Mouse (Mus musculus): ENCODE results near the gene Nsmce4a.
A peak's percentile ranks its signal among the peaks of the same experiment; 100 is the strongest.
"Not testable (repeated sequence)": the region's sequence is repeated elsewhere in the genome, so short reads cannot be mapped to it uniquely, and the experiment has no call there.

The Nsmce4a gene

GRCm38 (mm10) chr7:130535174-130535573 is 37.7 kb downstream of the Nsmce4a start:
- no peak for DNase-seq (ENCODE audit: low read depth, low spot score)

GRCm38 (mm10) chr7:130533316-130534260 is 39.3 kb downstream of the Nsmce4a start:
- DNase-seq (ENCODE audit: low read depth, low spot score) = peak; percentile 78

- DNase-seq (ENCODE audit: low read depth, low spot score) = not testable (repeated sequence)
Observed at GRCm38 (mm10) chr7:130531138-130531537, 41.8 kb downstream of the Nsmce4a start.

GRCm38 (mm10) chr7:130527306-130527705 is 45.6 kb downstream of the Nsmce4a start:
- no peak for DNase-seq (ENCODE audit: low read depth, low spot score)

DNA sequence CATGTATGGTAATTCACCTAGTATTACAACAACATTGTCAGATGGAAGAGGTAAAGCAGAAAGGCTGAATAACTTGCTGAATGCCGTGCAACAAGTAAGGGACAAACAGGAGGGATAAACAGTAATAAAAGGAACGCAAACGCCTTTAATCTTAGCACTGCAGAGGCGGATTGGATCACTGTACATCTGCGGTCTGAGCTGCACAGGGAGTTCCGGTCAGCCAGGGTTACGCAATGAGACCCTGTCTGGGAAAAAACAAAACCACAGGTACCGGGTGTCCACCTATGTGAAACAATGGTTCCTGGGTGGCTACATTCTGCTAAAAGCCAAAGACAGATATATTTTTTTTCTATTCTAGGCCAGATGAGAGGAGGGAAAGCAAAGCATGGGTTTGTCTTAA is 49.5 kb downstream of the Nsmce4a start:
- DNase-seq (ENCODE audit: low read depth, low spot score) = no peak

DNA sequence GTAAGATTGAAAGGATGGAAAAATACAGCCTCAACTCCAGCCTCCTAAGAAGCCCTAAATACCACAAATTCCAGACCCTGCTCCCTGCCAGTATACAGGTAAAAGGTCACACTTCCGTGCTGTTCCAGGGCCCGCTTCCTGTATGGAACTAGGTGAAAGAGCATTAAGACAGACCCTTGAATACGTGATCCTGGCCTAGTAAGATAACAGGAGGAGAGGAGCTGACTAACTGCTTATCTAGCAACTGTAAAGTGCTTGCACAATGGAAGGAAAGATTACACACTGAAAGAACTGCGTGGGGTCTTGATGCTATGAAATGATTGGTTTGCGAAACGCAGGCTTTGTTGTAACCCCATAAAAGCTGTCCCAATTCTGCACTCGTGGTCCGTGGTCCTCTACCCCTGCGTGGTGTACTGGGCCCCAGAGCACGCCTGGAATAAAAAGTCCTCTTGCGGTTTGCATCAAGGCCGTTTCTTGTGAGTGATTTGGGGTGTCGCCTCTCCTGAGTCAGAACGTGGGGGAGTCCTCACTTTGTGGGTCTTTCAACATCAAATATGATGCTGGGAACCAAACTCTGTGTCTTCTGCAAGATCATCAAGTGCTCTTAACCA is 52.0 kb downstream of the Nsmce4a start:
- no peak for DNase-seq (ENCODE audit: low read depth, low spot score)

- DNase-seq (ENCODE audit: low read depth, low spot score) = no peak
Observed at GRCm38 (mm10) chr7:130520049-130520425, 52.9 kb downstream of the Nsmce4a start, which contains the start of gene Ate1. TSS of gene Ate1 (minus strand) at chr7:130520369.

DNA sequence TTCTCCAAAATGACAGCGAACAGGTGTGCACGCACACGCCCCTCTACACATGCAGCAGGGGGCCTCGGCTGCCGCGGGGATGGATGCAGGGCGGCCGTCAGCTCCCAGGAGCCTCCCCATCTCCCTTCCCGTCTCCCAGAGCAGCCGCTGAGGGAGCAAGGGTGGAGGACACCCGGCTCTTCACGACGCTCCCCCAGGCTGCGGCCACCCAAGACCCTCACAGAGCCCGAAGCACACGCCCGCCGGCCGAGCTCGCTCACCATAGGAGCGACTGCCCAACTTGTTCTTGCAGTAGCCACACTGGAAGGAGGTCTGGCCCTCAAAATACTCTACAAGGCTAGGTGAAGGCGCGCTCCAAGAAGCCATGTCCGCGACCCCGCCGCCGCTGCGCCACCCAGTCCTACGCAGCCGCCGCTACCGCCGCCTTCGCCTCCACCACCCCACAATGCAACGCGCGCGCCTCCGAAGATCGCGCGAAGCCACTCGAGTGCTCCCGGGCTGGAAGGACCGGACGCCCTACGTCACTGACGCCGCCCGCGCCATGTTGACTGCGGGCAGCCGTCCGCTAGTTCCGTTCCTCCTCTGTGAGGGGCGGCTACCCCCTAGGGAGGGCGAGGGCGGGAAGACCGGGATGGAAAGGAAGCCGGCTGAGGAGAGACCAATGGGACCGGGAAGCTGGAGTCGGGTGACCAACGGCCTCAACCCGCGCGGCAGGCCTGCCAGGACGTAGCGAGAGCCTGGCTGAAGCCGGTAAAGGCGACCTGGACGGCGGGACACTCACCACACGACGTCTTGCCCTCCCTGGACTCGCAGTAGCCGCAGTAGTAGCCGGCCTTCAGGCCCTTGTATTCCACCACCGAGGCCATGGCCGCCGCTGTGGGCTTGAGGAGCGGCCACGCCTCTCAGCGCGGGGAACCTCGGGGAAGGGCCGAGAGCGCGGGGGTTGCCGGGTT is 53.5 kb downstream of the Nsmce4a start:
- peak; percentile 86 for DNase-seq (ENCODE audit: low read depth, low spot score)

- no peak for DNase-seq (ENCODE audit: low read depth, low spot score)
Observed at GRCm38 (mm10) chr7:130518213-130519095, 54.5 kb downstream of the Nsmce4a start.

- DNase-seq (ENCODE audit: low read depth, low spot score) = no peak
Observed at GRCm38 (mm10) chr7:130510243-130510642, 62.7 kb downstream of the Nsmce4a start.

- DNase-seq (ENCODE audit: low read depth, low spot score) = no peak
Observed at GRCm38 (mm10) chr7:130503006-130503405, 69.9 kb downstream of the Nsmce4a start.

GRCm38 (mm10) chr7:130501499-130501898 is 71.4 kb downstream of the Nsmce4a start:
- no peak for DNase-seq (ENCODE audit: low read depth, low spot score)

DNA sequence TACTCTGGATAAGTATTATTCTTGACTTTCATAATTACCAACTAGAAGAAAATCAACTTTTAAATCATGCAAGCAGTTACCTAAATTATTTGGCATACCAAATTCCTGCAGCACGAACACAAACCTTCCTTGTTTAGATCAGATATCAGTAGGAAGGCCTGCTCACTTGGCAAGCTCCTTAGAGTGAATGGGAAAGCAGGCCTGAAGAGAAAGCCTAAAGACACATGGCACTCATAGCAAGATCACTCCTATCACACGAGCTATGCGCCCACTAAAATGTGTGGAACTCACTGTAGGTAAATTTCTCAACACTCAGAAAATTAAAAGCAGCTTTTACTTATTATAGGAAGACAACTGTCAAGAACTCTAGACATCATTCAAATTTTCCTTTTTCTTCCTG is 79.6 kb downstream of the Nsmce4a start:
- DNase-seq (ENCODE audit: low read depth, low spot score) = no peak

DNA sequence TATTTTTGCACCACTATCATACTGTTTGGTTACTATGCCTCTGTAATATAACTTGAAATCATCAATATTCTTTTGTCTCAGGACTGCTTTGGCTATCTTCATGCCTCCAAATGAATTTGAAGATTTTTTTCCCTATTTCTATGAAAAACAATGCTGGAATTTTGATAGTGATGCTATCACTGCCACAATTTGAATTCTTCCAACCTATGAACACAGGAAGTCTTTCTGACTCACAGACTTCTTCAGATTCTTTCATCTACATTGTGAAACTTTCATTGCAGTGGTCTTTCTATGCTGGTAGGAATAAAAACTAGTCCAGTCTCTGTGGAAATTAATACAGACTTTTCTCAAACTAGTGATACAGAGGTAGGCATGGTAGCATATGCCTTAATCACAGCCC is 80.9 kb downstream of the Nsmce4a start:
- no peak for DNase-seq (ENCODE audit: low read depth, low spot score)

Data from retina, adult 2 months (tissue).